ENCODE assay signal across 22 mouse cellular contexts in the genomic region with DNA sequence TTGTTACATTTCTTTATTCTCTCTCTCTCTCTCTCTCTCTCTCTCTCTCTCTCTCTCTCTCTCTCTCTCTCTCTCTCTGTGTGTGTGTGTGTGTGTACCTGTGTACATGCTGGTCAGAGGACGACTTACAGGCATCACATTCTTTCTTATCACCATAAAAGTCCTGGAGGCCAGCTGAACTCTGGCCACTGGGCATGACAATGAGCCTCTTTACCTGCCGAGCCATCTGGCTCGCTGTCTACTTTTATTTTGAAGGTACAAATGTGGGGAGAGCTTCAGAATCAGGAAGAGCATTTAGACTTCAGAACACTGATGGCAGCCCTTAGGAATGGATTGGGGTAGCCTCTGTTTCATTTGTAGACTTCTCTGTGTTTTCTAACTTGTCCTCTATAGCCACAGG.
A peak's percentile ranks its signal among the peaks of the same experiment; 100 is the strongest.
DNase-seq lines count a peak whose midpoint lies in the region; ATAC-seq and TF ChIP-seq lines count a peak whose summit lies in the region.
"Had no signal": no experiment of that assay in that cellular context is flagged by ENCODE, and none has a peak within 500 bp of the region (broad histone marks: within the 10 kb centered on the region; RNA-seq: fewer than 3 reads in every experiment).

No protein-coding gene starts in this region.

- no peak overlapping the region for H3K4me3 ChIP-seq in heart, embryonic 10.5 days
- H3K4me3 ChIP-seq in liver, embryonic 16.5 days (ENCODE audit: low read depth, low read length) = no peak overlapping the region
- H3K4me3 ChIP-seq in liver, embryonic 11.5 days (ENCODE audit: low read depth, low read length) = no peak overlapping the region
- H3K4me3 ChIP-seq in embryonic facial prominence, embryonic 15.5 days (replicated peaks) = no peak overlapping the region
- H3K4me3 ChIP-seq in midbrain, postnatal 0 days (ENCODE audit: low read depth, low read length) = no peak overlapping the region
- H3K4me3 ChIP-seq: forebrain, embryonic 15.5 days; heart, embryonic 13.5 days had no signal

- no peaks in the 10 kb centered on the region for H3K27me3 ChIP-seq in heart, embryonic 10.5 days (ENCODE audit: insufficient read depth, poor library complexity, severe bottlenecking)
- H3K27me3 ChIP-seq in liver, embryonic 16.5 days (ENCODE audit: control insufficient read depth, insufficient read depth, low read depth, low read length) = no peaks in the 10 kb centered on the region
- no peaks in the 10 kb centered on the region for H3K27me3 ChIP-seq in liver, embryonic 11.5 days (replicated peaks; ENCODE audit: control insufficient read depth, insufficient read depth, low read length)
- no peaks in the 10 kb centered on the region for H3K27me3 ChIP-seq in embryonic facial prominence, embryonic 15.5 days
- H3K27me3 ChIP-seq in midbrain, postnatal 0 days (ENCODE audit: insufficient read depth, low read length) = no peaks in the 10 kb centered on the region
- H3K27me3 ChIP-seq: forebrain, embryonic 15.5 days; heart, embryonic 13.5 days had no signal

- H3K27ac ChIP-seq in heart, embryonic 10.5 days = peak overlapping the region; percentile 59; the same call in 1 of the 2 replicates
- H3K27ac ChIP-seq in liver, embryonic 16.5 days (ENCODE audit: low read length) = no peak overlapping the region
- no peak overlapping the region for H3K27ac ChIP-seq in liver, embryonic 11.5 days (ENCODE audit: low read depth, low read length)
- peak overlapping the region; percentile 84; the same call in 1 of the 2 replicates for H3K27ac ChIP-seq in embryonic facial prominence, embryonic 15.5 days (replicated peaks)
- no peak overlapping the region for H3K27ac ChIP-seq in midbrain, postnatal 0 days (ENCODE audit: low read depth, low read length)
- H3K27ac ChIP-seq: forebrain, embryonic 15.5 days; hindbrain, embryonic 14.5 days had no signal

- DNase-seq in heart, embryonic 10.5 days (ENCODE audit: low spot score) = no peak
- no peak for DNase-seq in heart, postnatal 36 days
- no peak for DNase-seq in liver, embryonic 11.5 days (ENCODE audit: low spot score)
- DNase-seq in midbrain, postnatal 0 days (ENCODE audit: low spot score) = no peak
- DNase-seq in cerebellum, adult 9-10 months = no peak
- DNase-seq: cerebellum, adult 11 months; cerebellum, postnatal 10 days; heart, adult 18-20 months; heart, postnatal 14 days; kidney, postnatal 4 days; left cerebral cortex, postnatal 4 days; lung, adult 18-20 months; lung, postnatal 10 days; thymus, adult 2 months had no signal

- peak; percentile 30 for ATAC-seq in liver, embryonic 16.5 days (ENCODE audit: low read depth)
- no peak for ATAC-seq in liver, embryonic 11.5 days (replicated peaks; ENCODE audit: low FRiP score)
- ATAC-seq in embryonic facial prominence, embryonic 15.5 days (ENCODE audit: insufficient number of reproducible peaks, low FRiP score, low TSS enrichment, low read depth) = no peak
- no peak for ATAC-seq in midbrain, postnatal 0 days (ENCODE audit: low FRiP score)
- ATAC-seq: CD4-positive, CD25-positive, alpha-beta regulatory T cell, adult 4 months; forebrain, embryonic 15.5 days; inflammation-experienced regulatory T-cells, adult 6 months had no signal

- WGBS in heart, embryonic 10.5 days = 41% methylated on average over 3 of the region's 3 CpGs
- WGBS in liver, embryonic 16.5 days (ENCODE audit: insufficient replicate concordance) = 47% methylated on average over 3 of the region's 3 CpGs
- WGBS in liver, embryonic 11.5 days = 47% methylated on average over 3 of the region's 3 CpGs
- WGBS in embryonic facial prominence, embryonic 15.5 days = 42% methylated on average over 3 of the region's 3 CpGs
- 51% methylated on average over 3 of the region's 3 CpGs for whole genome bisulfite sequencing in midbrain, postnatal 0 days

- H3K36me3 ChIP-seq in heart, embryonic 10.5 days = no peaks in the 10 kb centered on the region
- H3K36me3 ChIP-seq in liver, embryonic 16.5 days (ENCODE audit: control insufficient read depth, insufficient read depth) = no peaks in the 10 kb centered on the region
- H3K36me3 ChIP-seq in liver, embryonic 11.5 days (ENCODE audit: control insufficient read depth, insufficient read depth, low read length) = no peaks in the 10 kb centered on the region
- no peaks in the 10 kb centered on the region for H3K36me3 ChIP-seq in embryonic facial prominence, embryonic 15.5 days
- no peaks in the 10 kb centered on the region for H3K36me3 ChIP-seq in midbrain, postnatal 0 days (ENCODE audit: insufficient read depth, low read length)
- H3K36me3 ChIP-seq: forebrain, embryonic 15.5 days; heart, embryonic 13.5 days had no signal

- no peak overlapping the region for H3K9ac ChIP-seq in liver, embryonic 16.5 days (ENCODE audit: low read depth, low read length)
- no peak overlapping the region for H3K9ac ChIP-seq in liver, embryonic 11.5 days (ENCODE audit: low read depth, low read length)
- no peak overlapping the region for H3K9ac ChIP-seq in embryonic facial prominence, embryonic 15.5 days
- H3K9ac ChIP-seq in midbrain, postnatal 0 days (replicated peaks; ENCODE audit: low read length, poor library complexity, severe bottlenecking) = no peak overlapping the region
- H3K9ac ChIP-seq: forebrain, embryonic 15.5 days; hindbrain, embryonic 14.5 days had no signal

- no peak overlapping the region for H3K4me2 ChIP-seq in liver, embryonic 16.5 days (ENCODE audit: low read depth, low read length)
- no peak overlapping the region for H3K4me2 ChIP-seq in liver, embryonic 11.5 days
- H3K4me2 ChIP-seq in embryonic facial prominence, embryonic 15.5 days (replicated peaks) = no peak overlapping the region
- no peak overlapping the region for H3K4me2 ChIP-seq in midbrain, postnatal 0 days (ENCODE audit: low read depth, low read length, poor library complexity, severe bottlenecking)
- H3K4me2 ChIP-seq: forebrain, embryonic 15.5 days; heart, embryonic 13.5 days; hindbrain, embryonic 14.5 days; midbrain, embryonic 11.5 days had no signal

- intact Hi-C loops in heart, postnatal 36 days (cut with DNase I) = no loop called here

- TF ChIP-seq CTCF in midbrain, postnatal 0 days (IDR thresholded peaks at IDR 0.05) = no peak

- peaks cover 54% of the 10 kb centered on the region for H3K4me1 ChIP-seq in heart, embryonic 10.5 days
- peaks cover 12% of the 10 kb centered on the region for H3K4me1 ChIP-seq in liver, embryonic 16.5 days (ENCODE audit: control insufficient read depth, low read depth, low read length)
- peaks cover 38% of the 10 kb centered on the region for H3K4me1 ChIP-seq in liver, embryonic 11.5 days (replicated peaks; ENCODE audit: control insufficient read depth, insufficient read depth, low read length)
- H3K4me1 ChIP-seq in embryonic facial prominence, embryonic 15.5 days = peaks cover 52% of the 10 kb centered on the region
- H3K4me1 ChIP-seq in midbrain, postnatal 0 days (ENCODE audit: insufficient read depth, low read length) = no peaks in the 10 kb centered on the region
- H3K4me1 ChIP-seq: forebrain, embryonic 15.5 days had no signal

- no peaks in the 10 kb centered on the region for H3K9me3 ChIP-seq in heart, embryonic 10.5 days
- no peaks in the 10 kb centered on the region for H3K9me3 ChIP-seq in liver, embryonic 16.5 days (replicated peaks; ENCODE audit: control insufficient read depth, low read length)
- H3K9me3 ChIP-seq in liver, embryonic 11.5 days (ENCODE audit: control insufficient read depth, low read length) = no peaks in the 10 kb centered on the region
- H3K9me3 ChIP-seq in embryonic facial prominence, embryonic 15.5 days (replicated peaks) = no peaks in the 10 kb centered on the region
- H3K9me3 ChIP-seq in midbrain, postnatal 0 days (ENCODE audit: low read length) = no peaks in the 10 kb centered on the region
- H3K9me3 ChIP-seq: forebrain, embryonic 15.5 days; heart, embryonic 13.5 days had no signal

Comparison
In these comparisons a context has a peak if more than half of its experiments do, and no peak if none do; other contexts are left out.
1. H3K27ac ChIP-seq: peak in heart, embryonic 10.5 days (single experiment) and embryonic facial prominence, embryonic 15.5 days (single experiment); none in liver, embryonic 16.5 days (single experiment), liver, embryonic 11.5 days (single experiment) and midbrain, postnatal 0 days (single experiment).